In the genomic region with DNA sequence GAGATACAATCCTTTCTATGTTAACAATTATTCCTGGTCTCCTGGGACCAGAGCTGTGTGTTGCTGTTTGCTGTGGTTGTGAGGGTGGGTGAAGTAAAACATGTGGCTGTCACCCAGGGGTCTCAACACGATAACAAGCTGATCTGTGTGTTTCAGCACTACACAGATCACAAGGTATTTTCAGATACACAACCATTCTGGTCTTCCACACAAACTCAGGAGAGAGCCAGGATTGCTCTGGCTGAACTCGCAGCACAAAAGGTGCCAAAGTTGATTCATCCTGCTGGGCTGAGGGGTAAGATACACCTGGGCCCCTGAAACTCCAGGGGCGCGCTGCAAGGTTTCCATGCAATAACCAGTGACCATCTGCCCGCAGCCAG, we compare ENCODE assay signal across 9 mouse cellular contexts. TPM values are rescaled to one million over a fixed set of nuclear protein-coding genes. Genes with fewer than 3 reads are reported as not detected.
DNase-seq lines count a peak whose midpoint lies in the region; ATAC-seq and TF ChIP-seq lines count a peak whose summit lies in the region.
"Had no signal": no experiment of that assay in that cellular context is flagged by ENCODE, and none has a peak within 500 bp of the region (broad histone marks: within the 10 kb centered on the region; RNA-seq: fewer than 3 reads in every experiment).

No protein-coding gene starts in this region.

- TF ChIP-seq CTCF in intestine, postnatal 0 days (IDR thresholded peaks at IDR 0.05; ENCODE audit: low read depth), result no peak

- H3K4me1 ChIP-seq in liver, embryonic 11.5 days (replicated peaks; ENCODE audit: control insufficient read depth, insufficient read depth, low read length), result no peaks in the 10 kb centered on the region
- H3K4me1 ChIP-seq in forebrain, embryonic 11.5 days (replicated peaks; ENCODE audit: control insufficient read depth, insufficient read depth, low read length), result peaks cover 6% of the 10 kb centered on the region; the same call in 1 of the 2 replicates
- 0 out of 2 replicates have a peak, but pooled peaks cover 3% of the 10 kb centered on the region for H3K4me1 ChIP-seq in intestine, postnatal 0 days (replicated peaks; ENCODE audit: control insufficient read depth, insufficient read depth, low read length)
- H3K4me1 ChIP-seq in neural tube, embryonic 14.5 days (ENCODE audit: control insufficient read depth, insufficient read depth, low read length), result peaks cover 2% of the 10 kb centered on the region; the same call in 1 of the 2 replicates

- H3K9ac ChIP-seq in liver, embryonic 11.5 days (ENCODE audit: low read depth, low read length), result no peak overlapping the region
- H3K9ac ChIP-seq in forebrain, embryonic 11.5 days (ENCODE audit: low read length), result peak overlapping the region; percentile 64
- H3K9ac ChIP-seq in intestine, postnatal 0 days (ENCODE audit: low read depth, low read length), result no peak overlapping the region
- H3K9ac ChIP-seq in neural tube, embryonic 14.5 days (replicated peaks; ENCODE audit: low read depth, low read length), result peak overlapping the region; percentile 65; the same call in 1 of the 2 replicates

- no peaks in the 10 kb centered on the region for H3K9me3 ChIP-seq in liver, embryonic 11.5 days (ENCODE audit: control insufficient read depth, low read length)
- H3K9me3 ChIP-seq in forebrain, embryonic 11.5 days (ENCODE audit: control insufficient read depth, low read length), result no peaks in the 10 kb centered on the region
- H3K9me3 ChIP-seq in intestine, postnatal 0 days (ENCODE audit: control insufficient read depth), result no peaks in the 10 kb centered on the region
- H3K9me3 ChIP-seq in neural tube, embryonic 14.5 days (ENCODE audit: control insufficient read depth, low read length), result no peaks in the 10 kb centered on the region

- no peak for ATAC-seq in liver, embryonic 11.5 days (replicated peaks; ENCODE audit: low FRiP score)
- ATAC-seq in forebrain, embryonic 11.5 days (replicated peaks; ENCODE audit: low FRiP score), result no peak
- no peak for ATAC-seq in intestine, postnatal 0 days
- 0 out of 2 replicates have a peak, but pooled peaks have one; percentile 1 for ATAC-seq in neural tube, embryonic 14.5 days (ENCODE audit: low read depth)
- no peak for ATAC-seq in megakaryocyte progenitor cell, adult 5-6 weeks (replicated peaks; ENCODE audit: poor library complexity)
- ATAC-seq: Patski had no signal

- peaks cover 38% of the 10 kb centered on the region for H3K27me3 ChIP-seq in liver, embryonic 11.5 days (replicated peaks; ENCODE audit: control insufficient read depth, insufficient read depth, low read length)
- no peaks in the 10 kb centered on the region; the same call in 1 of the 2 replicates for H3K27me3 ChIP-seq in forebrain, embryonic 11.5 days (ENCODE audit: control insufficient read depth, insufficient read depth, low read length)
- peaks cover 34% of the 10 kb centered on the region for H3K27me3 ChIP-seq in intestine, postnatal 0 days (replicated peaks; ENCODE audit: control insufficient read depth, insufficient read depth, low read length)
- no peaks in the 10 kb centered on the region; the same call in 1 of the 2 replicates for H3K27me3 ChIP-seq in neural tube, embryonic 14.5 days (ENCODE audit: control insufficient read depth, insufficient read depth, low read length)
- H3K27me3 ChIP-seq: Patski had no signal

- H3K4me2 ChIP-seq in liver, embryonic 11.5 days, result peak overlapping the region; percentile 66
- H3K4me2 ChIP-seq in forebrain, embryonic 11.5 days (ENCODE audit: low read depth, low read length, severe bottlenecking), result peak overlapping the region; percentile 71
- H3K4me2 ChIP-seq in intestine, postnatal 0 days (replicated peaks; ENCODE audit: low read depth), result peak overlapping the region; percentile 79
- H3K4me2 ChIP-seq in neural tube, embryonic 14.5 days (ENCODE audit: low read depth, low read length), result peak overlapping the region; percentile 91

- H3K4me3 ChIP-seq in liver, embryonic 11.5 days (ENCODE audit: low read depth, low read length), result peak overlapping the region; percentile 43
- peak overlapping the region; percentile 44 for H3K4me3 ChIP-seq in forebrain, embryonic 11.5 days (ENCODE audit: low read depth, low read length)
- H3K4me3 ChIP-seq in intestine, postnatal 0 days (ENCODE audit: low read depth, low read length), result peak overlapping the region; percentile 37
- H3K4me3 ChIP-seq in neural tube, embryonic 14.5 days (ENCODE audit: low read depth, low read length), result peak overlapping the region; percentile 49

- DNase-seq in liver, embryonic 11.5 days (ENCODE audit: low spot score), result no peak
- no peak for DNase-seq in liver
- DNase-seq in forebrain, embryonic 11.5 days (ENCODE audit: low spot score), result no peak
- DNase-seq in right cerebral cortex, adult 18-20 months, result no peak
- DNase-seq in adrenal gland, postnatal 10 days, result no peak

- 20% methylated on average over 5 of the region's 5 CpGs for WGBS in liver, embryonic 11.5 days
- WGBS in forebrain, embryonic 11.5 days, result 23% methylated on average over 5 of the region's 5 CpGs
- 13% methylated on average over 5 of the region's 5 CpGs for WGBS in intestine, postnatal 0 days
- 23% methylated on average over 5 of the region's 5 CpGs for WGBS in neural tube, embryonic 14.5 days

- H3K36me3 ChIP-seq in liver, embryonic 11.5 days (ENCODE audit: control insufficient read depth, insufficient read depth, low read length), result no peaks in the 10 kb centered on the region
- no peaks in the 10 kb centered on the region; the same call in 1 of the 2 replicates for H3K36me3 ChIP-seq in forebrain, embryonic 11.5 days (ENCODE audit: control insufficient read depth, insufficient read depth, low read length)
- H3K36me3 ChIP-seq in intestine, postnatal 0 days (ENCODE audit: control insufficient read depth, insufficient read depth), result no peaks in the 10 kb centered on the region
- H3K36me3 ChIP-seq in neural tube, embryonic 14.5 days (ENCODE audit: control insufficient read depth, insufficient read depth, low read length), result no peaks in the 10 kb centered on the region

- no peak overlapping the region for H3K27ac ChIP-seq in liver, embryonic 11.5 days (ENCODE audit: low read depth, low read length)
- no peak overlapping the region for H3K27ac ChIP-seq in forebrain, embryonic 11.5 days (ENCODE audit: low read depth, low read length)
- no peak overlapping the region for H3K27ac ChIP-seq in intestine, postnatal 0 days (ENCODE audit: low read depth, low read length)
- no peak overlapping the region for H3K27ac ChIP-seq in neural tube, embryonic 14.5 days (ENCODE audit: low read depth, low read length)

RNA-seq across cellular contexts. Expression of a gene that starts 54.5 kb away (rescaled TPM):
- polyA plus RNA-seq in liver, embryonic 11.5 days (2014; fragmentation: Nextera tagmentation; extraction: Ambion mirVana), result 0.43 and 0.53 TPM in 2 replicates
- 10.8 and 10.9 TPM in 2 replicates for polyA plus RNA-seq in forebrain, embryonic 11.5 days (2014; fragmentation: Nextera tagmentation; extraction: Ambion mirVana)
- 0.43 and 0.60 TPM in 2 replicates for polyA plus RNA-seq in intestine, postnatal 0 days (2015; fragmentation: Nextera tagmentation; extraction: Ambion mirVana)
- polyA plus RNA-seq in neural tube, embryonic 14.5 days (2014; fragmentation: Nextera tagmentation; extraction: Ambion mirVana), result 2.8 and 3.3 TPM in 2 replicates
- total RNA-seq in adrenal gland, postnatal 10 days (2021), result 1 to 10 TPM; 3.4 to 3.5 TPM
- total RNA-seq in megakaryocyte progenitor cell, adult 5-6 weeks (2015), result not detected in 2 replicates
- total RNA-seq in megakaryocyte progenitor cell, adult 5-6 weeks (2017), result not detected in 2 replicates

Comparison
In these comparisons a context has a peak if more than half of its experiments do, and no peak if none do; other contexts are left out.
1. H3K9ac ChIP-seq: peak in forebrain, embryonic 11.5 days (single experiment) and neural tube, embryonic 14.5 days (single experiment); none in liver, embryonic 11.5 days (single experiment) and intestine, postnatal 0 days (single experiment).
2. Peak in every context shown above with its lines, with median percentiles within 50 percentile points of each other: H3K4me2 ChIP-seq and H3K4me3 ChIP-seq.